Mouse (Mus musculus) bone marrow macrophage, adult 2 months (primary cell): ENCODE data around the gene Gm30191.

Experiments
- CTCF ChIP-seq: IDR thresholded peaks from 2 replicates; pipeline ENCODE4 v1.5.1; 2012; ENCODE audit warnings: low read depth, mild to moderate bottlenecking, low read length, moderate library complexity
- POLR2A ChIP-seq: IDR thresholded peaks from 2 replicates; pipeline ENCODE4 v1.6.1; 2012; ENCODE audit warnings: mild to moderate bottlenecking, low read depth, low read length, borderline replicate concordance

- no peak for TF ChIP-seq POLR2A
- no peak for TF ChIP-seq CTCF
Measured at GRCm38 (mm10) chr4:134265860-134266585, 19.3 kb downstream of the Gm30191 start.
